Mouse (Mus musculus): ENCODE results near the gene Ednrb. TPM values are rescaled to one million over a fixed set of nuclear protein-coding genes. Genes with fewer than 3 reads are reported as not detected.

Gene Ednrb
- total RNA-seq, 1 experiment from 2014 or later: 0.23 TPM

DNA sequence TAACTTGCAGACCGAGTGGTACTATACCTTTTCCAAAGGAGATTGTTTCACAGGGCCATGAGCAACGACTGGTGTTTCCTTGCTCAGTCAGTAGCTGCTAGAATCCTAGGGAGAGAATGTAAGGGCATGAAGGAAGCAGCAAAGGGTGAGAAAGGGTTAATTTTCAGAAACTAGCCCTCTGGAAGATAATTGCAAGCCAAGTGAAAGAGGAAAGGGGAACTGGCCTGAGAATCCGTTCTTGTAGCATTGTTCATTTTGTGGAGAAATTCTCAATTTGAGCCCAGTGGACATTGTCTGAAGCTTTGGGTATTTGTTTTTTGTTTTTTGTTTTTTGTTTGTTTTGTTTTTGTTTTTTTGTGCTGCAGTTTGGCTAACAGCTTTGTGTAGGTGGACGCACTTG lies 66.8 kb downstream of the Ednrb start:
- 0 out of 2 replicates have a peak, but pooled peaks have one; percentile 32 for ATAC-seq (replicated peaks; ENCODE audit: low read depth, poor library complexity, severe bottlenecking)

DNA sequence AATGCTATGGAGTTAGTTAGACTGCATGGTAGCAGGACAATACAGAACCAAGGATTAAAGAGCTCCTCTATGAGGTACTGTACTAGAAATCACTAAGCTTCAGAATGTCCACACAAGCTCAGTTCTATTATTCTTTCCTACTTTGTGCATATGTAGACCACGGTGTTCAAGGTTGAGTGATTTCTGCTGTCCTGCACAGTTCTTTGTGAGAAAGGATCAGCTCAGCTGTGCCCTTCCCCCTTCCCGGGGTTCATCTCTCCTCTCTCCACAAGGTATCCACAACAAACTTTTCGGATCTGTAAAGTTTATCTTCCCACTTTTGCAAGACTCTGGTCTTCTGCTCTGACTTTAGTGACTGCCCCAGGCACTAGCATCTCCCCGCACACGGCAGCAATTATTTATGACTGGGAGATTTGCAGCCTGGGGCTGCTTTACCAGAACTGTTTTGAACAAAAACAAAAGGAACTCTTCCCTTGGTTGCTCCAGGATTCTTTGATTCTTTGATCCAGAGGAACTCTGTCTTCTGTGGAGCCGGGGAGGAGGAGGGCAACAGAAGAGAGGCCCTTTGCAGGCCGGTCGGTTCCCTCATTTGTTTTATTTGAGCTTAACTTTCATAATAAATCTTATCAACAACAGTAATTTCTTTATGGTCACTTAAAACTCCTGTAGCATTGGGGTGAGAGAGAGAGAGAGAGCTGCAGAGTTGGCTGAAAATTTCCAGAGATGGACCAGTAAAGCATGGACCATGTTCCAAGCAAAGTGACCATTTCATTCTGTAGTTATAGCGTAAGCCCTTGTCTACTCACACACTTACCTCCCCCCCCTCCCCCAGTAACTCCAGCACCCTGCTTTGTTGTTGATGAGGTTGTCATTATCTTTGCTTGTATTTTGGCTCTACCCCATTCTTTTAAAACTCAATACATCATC lies 74.6 kb downstream of the Ednrb start:
- no peak for ATAC-seq (replicated peaks; ENCODE audit: low read depth, poor library complexity, severe bottlenecking)

DNA sequence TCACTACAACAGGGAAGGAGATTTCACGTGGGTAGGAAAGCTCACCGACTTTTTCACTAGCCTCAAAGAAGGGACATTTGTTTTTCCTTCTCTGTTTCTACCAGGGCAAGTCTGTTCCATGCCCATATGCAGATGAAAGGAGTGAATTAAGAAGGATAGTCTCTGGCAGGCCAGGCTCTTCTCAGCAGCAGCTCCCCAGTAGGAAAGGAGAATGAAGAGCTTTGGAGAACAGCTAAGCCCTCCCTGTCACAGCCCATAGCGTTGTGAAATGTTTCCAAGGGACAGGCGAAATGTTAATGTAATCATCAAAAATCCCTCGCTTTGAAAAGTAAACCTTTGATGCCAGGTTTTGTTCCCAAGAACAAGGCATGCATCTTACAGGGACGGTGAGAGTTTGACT lies 76.7 kb downstream of the Ednrb start:
- ATAC-seq (replicated peaks; ENCODE audit: low read depth, poor library complexity, severe bottlenecking): no peak

Other genes starting within 250 kb of the Ednrb start
- 9.6 and 11.9 TPM in 2 replicates for gene Slain1, start 194.2 kb downstream of the Ednrb start, total RNA-seq (2017)

Data from common myeloid progenitor, adult 5-6 weeks (primary cell).